Mouse (Mus musculus) urinary bladder, adult 2 months (tissue): ENCODE measurements around the gene Grik5. TPM values are rescaled to one million over a fixed set of nuclear protein-coding genes. Genes with fewer than 3 reads are reported as not detected.
A peak's percentile ranks its signal among the peaks of the same experiment; 100 is the strongest.

ENCODE experiments used
- DNase-seq: peaks from one replicate; pipeline ENCODE4 v3.0.0; 2022; ENCODE audit warnings: low spot score
- polyA plus RNA-seq: library from polyadenylated mRNA; depleted of rRNA; stranded (reverse); fragments of >200 nt; gene quantifications from 2 replicates; pipeline ENCODE4 v1.2.3, GENCODE M21; 2012; rRNA removed

Gene Grik5
- 30.7 and 34.7 TPM in 2 replicates for polyA plus RNA-seq

DNA sequence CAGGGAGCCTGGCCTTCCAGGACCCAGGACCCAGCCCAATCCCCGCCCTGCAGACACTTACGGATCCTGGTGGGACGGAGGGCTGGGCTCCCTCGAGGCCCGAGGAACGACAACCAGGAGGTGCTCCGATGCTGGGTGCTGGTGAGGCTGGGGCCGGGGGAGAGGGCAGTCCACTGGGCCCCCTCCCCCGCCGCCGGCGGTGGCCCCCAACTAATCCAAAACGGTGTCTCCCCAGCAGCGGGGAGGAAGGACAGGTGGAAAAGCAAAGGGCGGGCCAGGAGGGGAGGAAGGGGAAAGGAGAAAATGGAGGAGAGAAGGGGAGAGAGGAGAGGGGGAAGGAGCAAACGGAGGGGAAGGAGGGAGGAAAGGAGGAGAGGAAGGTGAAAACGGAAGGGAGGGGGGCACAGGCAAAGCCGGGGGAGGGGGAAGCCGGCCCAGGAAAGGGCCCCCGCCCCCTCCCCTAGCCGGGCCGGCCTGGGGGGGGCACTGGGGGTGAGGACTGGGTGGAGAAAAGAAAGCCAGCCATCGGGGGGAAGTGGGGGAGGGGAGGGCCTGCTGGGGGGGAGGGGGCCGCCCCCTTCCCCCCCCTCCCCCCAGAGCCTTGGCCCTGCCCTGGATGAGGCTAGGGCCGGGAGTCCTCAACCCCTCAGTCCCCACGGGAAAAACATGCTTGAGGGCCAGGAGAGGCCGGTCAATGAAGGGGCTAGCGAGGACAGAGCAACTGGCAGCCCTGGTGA lies at the start of gene Grik5, which contains the start of gene Zfp574:
Gene Grik5 (minus strand): TSS at position 368 of the 737 bp plus-strand sequence.
Gene Zfp574 (plus strand): TSS at position 589 of the 737 bp plus-strand sequence.
- no peak for DNase-seq

DNA sequence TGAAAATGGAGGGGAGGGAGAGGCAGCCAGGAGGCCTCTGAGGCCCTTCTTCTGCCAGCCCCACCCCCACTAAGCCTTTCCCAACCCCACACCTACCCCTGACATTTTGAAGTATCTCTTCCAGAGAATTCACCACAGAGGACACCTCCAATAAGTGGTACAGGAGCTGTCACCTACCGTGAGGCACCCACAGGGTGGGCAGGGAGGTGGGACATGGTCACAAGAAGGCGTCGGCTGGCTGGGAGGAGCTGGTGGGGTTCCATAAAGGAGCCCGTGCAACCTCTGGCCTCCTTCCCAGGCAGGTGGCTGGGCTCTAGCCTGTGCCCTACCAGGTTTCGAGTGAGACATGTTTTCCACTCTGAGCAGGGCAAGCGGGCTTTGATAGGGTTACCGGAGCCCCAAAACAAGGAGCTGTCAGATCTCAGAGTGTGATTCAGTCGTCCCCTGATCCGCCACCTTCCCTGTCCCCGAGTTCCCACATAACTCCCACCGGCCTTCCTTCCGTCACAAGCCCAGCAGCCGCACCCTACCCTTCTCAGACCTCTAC lies 49.2 kb upstream of the Grik5 start:
- peak; percentile 15 for DNase-seq

DNA sequence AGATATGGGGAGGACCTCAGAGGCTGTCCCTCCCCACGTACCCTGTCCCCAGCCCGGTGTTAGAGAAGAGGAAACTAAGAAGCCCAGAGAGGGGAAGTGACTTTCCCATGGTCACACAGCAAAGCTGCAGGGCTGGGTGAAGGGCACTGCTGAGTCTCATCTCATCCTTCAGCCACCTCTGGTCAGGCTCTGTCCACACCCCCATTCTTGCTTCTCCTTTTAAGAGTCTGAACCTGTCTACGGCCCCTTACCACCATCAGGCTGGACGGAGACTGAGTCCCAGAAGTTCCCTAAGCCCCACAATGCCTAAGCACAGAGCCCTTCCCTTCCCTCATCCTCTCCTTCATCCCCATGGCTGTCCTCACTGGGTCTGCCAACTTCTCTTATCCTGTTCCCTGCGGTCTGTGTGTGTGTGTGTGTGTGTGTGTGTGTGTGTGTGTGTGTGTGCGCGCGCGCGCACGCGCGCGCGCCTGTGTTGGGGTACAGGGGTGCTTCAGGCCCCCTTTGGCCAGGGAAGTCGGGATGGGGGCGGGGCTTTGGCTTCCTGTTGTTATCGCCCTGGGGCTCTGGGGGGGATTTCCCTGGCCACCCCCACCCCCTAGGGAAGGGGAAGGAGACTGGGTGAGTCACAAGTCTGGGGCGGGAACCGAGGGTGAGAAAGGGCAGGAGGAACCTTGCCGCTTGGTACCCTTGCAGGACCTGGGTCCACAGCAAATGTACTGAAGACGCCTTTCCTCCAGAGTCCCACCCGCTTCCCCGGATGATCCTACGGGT lies 48.1 kb upstream of the Grik5 start:
- peak; percentile 18 for DNase-seq

DNA sequence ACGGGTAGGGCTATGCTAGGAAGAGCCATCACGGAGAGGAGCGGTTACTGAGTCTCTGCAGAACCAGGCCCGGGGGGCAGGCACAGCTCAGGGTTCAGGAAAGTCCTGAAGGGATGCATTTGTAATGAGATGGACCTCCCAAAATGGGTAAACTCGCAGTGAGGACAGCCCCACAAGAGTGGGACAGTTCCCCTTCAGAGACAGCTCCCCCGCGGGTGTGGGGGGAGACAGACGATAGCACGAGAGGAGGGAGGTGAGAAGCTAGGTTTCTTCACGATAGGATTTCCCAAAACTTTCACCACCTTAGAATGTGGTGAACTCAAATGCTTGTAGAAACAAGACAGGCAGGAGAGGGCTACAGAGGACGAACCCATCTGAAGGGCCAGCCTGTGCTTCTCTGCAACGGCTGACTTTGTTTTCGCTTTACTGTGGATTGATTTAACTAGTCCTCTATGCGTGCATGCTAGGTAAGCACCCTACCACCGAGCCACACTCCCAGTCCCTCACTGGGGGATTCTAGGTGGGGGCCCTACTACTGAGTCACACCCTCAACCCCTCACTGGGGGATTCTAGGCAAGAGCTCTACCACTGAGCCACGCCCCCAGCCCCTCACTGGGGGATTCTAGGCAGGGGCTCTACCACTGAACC lies 40.9 kb upstream of the Grik5 start:
- peak; percentile 8 for DNase-seq

DNA sequence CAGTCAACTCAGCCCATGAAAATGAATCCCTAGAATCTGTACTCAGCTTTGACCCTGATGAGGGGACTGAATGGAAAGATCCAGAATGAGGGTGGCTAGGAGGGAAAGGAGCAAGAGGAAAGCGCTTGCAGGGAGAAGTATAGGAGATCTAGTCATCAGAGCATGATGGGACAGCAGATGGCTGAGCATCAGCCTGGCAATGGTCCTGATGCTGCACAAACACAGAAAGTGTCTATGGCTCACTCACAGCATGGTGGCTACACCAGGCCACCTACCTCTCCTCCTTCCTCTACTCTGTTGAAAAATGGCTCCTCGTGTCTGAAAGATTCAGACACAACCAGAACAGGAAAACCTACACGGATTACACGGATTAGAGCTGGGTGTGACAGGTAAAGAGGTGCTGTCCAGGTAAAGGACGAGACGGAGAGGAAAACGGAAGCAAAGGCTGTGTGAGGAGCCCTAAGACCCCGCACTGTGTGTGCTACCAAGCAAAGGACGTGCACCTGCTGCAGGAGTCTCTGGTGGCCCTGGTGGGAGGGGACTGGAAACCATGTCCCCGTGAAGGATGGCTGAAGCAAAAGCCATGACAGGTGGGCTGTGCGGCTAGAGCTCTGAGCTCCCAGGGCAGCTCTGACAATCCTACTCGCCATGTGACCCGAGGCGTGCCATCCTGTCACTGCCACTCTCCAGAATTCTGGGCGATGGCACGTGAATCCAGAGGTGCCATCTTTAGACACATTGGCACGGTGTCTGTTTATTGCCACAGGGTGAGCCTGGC lies 40.2 kb upstream of the Grik5 start:
- DNase-seq = peak; percentile 12

DNA sequence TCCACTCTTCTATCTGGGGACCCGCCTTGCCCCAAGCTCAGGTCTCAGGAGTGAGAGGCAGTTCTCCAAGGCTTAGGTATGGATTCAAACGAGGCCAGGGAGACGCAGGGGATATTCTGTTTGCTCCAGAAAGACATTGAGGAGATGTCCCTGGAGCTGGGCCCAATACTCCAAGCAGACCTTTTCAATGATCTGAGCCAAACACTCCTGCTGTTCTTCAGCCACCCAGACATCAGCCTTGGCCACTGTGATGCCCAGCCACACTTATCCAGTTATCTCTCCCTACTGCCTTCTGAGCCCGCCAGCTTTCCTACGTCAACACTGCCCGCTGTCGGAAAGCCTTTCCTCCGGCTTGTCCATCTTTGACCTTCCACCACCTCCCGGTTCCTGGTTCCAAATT lies 38.2 kb upstream of the Grik5 start:
- no peak for DNase-seq

DNA sequence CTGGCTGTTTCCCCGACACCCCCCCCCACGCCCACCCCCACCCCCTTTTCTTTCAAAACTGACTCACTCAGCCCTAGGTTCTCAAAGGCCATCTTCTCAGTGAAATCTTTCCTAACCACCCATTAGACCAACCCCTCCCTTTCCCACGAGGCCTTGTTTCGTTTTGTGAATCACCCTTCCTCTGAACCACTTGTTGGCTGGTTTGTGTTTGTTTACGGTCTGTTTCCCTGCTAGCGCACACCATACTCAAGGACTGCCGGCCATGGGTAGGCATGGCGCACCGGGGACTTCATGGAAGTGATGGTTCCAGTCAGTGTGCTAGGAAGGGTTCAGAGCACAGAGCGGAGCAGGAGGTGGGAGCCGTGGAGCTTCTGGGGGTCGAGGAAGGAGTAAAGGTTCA lies 37.2 kb upstream of the Grik5 start:
- DNase-seq = no peak

DNA sequence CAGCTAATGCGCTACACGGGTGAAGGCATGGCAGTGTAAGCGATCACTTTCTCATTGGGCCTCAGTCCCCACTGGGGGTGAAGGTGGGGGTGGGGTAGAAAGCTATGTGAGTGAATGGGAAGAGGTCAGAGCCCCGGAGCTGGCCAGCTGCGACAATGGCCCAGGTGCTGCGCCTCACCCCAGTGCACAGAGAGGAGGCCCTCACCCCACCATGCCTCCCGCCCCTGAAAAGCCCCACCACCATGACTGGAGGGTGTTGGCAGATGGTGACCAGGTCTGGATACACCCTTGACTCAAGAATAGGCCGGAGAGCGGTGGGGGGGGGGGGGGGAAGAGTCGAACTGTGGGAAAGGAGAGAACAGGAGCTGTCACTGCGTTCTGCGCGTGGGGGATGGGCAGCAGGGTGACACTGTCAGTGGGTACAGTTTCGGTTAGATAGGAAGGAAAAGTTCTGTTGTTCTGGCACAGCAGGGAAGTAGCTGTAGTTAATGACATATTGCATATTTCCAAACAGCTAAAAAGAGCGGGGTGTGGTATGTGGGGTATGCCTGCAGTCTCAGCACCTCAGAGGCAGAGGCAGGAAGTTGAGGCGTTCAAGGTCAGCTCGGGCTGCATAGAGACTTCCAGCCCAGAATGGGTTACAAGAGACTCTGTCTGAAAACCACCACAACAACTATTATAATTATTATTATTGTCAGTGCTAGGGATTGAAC lies 34.8 kb upstream of the Grik5 start:
- no peak for DNase-seq

DNA sequence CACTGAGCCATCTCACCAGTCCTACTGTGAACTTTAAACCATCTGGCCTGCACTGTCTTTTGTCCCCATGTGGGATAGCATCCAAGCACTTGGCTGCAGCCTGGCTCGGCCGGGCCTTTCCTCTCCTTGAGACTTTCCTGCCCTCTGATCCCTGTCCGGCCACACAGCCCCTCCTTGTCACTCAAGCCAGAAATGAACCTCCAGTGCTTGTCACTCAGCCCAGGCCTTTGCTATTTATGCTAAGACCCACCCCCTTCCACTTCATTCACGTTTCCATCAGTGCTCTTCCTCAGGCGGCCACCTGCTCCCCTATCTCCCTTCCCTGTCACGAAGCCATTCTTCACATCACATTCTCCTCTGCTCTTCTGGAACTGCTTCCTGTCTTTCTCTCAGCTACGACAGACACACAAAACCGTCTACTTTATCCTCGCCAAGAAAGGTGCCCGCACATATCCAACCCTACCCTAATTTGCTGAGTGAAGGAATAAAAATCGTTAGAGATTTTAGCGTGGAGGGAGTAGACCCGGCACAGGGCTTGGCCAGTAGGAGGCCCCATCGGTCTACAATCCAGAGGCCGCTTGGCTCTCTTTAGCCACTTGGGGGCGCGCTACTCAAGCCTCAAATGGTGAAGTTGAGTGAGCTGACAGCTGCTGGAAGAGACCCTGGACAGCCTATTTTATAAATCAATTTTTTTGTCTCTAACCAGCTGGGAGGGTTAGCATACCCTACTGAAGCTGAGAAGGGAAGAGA lies 33.4 kb upstream of the Grik5 start:
- no peak for DNase-seq

DNA sequence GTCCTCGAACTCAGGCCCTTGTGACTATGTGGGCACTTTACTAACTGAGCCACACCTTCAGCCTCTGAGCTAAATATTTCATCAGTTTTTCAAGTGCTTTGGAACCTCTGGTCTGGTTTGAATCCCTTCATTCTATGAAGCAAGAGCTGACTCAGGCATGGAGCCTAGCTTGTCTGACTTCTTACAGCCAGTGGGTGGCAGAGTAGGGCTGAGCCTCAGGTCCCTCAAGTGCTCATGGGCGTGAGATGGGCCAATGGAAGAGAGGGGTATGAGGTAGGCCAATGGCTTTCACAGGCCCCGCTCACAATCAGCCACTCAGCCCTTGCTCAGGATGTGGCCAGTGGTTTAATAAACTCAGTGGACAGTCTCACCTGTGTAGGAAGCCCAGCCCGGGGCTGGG lies 27.4 kb upstream of the Grik5 start:
- no peak for DNase-seq

DNA sequence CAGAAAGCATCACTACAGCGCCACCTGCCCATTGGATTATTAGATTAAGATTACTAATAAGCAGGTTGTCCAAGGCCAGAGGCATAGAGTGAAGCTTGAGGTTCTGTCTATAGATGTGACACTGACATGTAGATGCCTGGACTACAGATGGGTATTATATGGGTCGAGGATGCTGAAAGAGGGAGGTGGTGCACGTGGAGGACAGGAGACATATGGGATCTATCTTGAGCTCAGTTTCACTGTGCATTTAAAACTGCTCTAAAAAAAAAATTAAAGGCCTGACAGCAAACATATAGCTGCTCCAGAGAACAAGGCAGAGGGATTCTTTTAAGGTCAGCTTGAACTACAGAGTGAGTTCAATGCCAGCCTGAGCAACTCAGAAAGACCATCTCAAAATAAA lies 26.0 kb upstream of the Grik5 start:
- no peak for DNase-seq

DNA sequence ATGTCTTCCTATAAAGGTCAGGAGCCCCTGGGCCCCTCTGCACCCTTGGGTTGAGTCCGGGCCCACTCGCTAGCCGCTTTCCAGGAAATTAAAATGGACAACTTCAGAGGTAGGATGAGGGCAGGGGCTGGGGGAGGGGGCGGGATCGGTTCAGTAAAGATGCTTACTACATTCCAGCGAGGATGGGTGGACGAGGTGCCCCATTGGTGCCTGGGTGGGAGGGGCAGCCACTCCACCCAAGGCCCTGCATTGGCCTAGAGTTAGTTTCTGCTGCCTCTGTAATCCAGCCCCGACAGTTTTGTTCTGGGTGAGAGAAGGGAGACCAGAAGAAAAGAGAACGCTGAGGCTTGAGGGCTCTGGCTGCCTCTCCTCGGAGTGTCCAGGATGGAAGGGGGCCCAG lies 17.7 kb upstream of the Grik5 start:
- DNase-seq = no peak

DNA sequence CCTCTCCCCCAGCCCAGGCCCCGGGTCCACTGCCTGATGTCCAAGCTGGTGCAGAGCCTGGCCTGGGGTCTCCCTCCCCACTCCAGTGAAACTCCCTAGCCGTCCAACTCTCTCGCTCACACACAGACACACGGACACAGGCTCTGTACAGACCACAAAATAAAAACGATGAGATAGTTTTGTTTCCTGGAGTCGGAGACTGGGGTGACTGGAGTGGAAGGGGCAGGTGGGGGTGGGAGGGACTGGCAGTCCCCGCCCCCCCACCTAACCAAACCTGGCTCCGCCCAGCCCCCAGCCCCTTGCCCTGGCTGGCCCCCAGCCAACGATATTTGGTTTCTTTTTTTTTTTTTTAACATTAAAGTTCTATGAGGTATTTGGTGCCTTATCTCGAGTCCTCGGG lies 16.8 kb upstream of the Grik5 start:
- no peak for DNase-seq

DNA sequence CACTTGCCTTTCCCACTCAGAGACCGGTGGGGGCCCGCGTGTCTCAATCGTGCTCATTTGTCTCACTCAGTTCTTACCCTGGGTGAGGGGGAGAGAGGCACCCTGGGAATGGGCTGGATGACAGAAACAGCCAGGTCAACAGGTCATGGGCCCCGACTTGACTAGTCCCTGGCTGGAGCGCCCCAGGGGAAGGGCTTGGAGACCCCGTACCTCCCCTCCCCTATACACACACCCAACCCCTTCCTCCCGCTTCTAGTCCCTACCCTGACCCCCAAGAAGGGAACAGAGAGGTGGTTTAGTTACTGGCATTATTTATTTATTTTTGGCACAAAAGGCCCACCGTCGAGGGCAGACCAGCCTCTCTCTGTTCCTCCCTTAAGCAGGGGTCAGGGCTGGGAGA lies 16.4 kb upstream of the Grik5 start:
- DNase-seq = no peak

DNA sequence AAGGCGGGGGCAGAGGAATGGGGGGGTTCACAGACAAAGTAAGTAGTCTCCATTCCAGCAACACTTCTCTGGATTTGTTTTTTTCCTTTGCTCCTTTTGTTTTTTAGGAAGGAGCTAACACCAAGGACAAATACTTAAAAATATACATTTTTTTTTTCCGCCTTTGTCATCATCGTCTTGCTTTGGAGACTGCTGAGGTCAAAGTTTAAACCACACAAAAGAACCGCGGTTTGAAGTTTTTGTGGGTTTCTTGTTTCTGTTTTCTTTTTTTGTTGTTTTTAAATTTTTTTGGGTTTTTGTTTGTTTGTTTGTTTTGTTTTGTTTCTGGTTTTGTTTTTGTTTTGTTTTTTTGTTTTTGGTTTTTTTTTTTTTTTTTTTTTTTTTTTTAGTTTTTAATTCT lies 15.8 kb upstream of the Grik5 start:
- DNase-seq = no peak

DNA sequence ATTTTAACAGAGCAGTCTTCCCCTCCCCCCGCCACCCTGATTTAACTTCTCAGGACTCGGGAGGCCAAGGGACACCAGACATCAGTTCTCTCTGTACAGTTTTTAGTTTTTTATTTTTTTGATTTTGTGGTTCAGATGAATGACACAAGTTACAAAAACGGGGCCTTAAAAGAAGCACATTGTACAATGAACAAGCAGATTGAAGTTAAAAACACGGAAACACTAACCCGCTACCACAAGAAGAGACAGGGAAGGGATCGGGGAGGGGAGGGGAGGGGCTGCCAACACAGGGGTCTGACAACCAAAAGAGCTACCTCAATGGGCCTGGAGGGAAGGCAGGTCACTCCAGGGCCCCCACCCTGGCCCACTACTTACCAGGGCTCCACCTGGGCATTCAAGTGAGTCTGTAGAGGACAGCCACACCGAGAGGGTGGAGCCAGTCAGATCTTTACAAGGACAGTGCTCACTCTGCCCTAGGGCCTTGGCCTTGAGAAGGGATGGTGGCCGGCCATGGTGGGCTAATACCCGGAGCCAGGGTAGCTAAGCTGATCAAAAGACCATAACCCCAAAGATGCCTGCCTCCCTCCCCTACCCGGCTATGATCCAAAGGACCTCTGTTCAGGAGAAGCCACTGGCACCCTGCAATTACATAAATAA lies 15.2 kb upstream of the Grik5 start:
- DNase-seq = no peak

DNA sequence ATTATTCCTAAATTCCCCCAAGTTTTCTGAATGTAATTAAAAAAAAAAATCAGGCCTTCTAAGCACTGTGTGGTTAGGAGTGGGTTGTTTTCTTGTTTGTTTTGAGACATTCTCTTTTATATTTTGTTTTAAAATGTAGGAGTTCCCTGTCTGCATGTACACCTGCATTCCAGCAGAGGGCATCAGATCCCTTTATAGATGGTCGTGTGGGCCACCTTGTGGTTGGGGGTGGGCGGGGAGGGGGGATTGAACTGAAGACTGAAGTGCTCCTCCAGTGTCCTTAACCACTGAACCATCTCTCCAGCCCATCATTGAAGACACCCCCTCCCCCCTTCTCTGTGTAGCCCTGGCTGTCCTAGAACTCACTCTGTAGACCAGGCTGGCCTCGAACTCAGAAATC lies 14.5 kb upstream of the Grik5 start:
- no peak for DNase-seq

DNA sequence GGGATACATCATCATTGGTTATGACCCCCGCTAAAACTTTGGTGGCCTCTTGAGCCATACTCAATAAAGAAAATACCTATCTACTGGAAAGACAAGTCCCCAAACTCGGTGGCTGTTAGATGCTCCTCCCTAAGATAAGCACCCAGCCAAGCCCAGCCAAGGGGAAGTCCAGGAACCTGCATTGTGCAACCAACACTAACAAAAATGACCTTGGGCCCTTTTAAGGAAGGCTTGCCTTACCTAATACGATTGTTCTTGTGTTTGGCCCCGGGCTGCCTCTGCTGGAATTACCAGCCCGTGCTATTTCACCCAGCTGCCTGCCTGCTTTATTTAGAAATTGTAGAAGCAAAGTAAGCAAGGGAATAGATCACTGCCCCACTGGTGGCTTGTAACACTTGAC lies 12.5 kb upstream of the Grik5 start:
- DNase-seq = no peak

DNA sequence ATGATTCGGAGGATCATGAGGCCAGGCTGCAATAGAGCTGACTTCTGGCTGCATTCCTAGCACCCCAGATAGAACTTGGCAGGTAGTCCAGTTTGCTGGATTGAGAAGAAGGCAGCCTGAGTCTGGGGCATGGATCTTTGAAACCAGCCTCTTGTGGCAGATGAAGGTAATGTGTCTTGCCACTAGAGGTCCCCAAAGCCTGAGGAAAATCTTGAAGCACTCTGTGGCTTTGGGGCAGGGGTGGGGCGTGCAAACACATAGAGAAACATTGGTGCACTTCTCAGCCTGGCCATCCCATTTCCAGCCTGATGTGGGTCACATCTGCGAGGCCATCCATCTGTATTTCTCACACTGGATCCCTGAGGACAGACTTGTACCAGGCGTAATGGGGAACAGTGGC lies 10.4 kb upstream of the Grik5 start:
- no peak for DNase-seq

DNA sequence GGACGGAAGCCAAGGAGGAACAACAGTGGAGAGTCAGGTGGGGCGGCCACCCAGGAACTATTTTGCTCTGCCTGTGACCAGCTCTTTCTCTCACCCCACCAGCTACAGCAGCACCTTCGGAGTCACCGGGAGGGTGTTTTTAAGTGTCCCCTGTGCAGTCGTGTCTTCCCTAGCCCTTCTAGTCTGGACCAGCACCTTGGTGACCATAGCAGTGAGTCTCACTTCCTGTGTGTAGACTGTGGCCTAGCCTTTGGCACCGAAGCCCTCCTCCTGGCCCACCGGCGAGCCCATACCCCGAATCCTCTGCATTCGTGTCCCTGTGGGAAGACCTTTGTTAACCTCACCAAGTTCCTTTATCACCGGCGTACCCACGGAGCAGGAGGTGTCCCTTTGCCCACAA lies 8.3 kb upstream of the Grik5 start:
- DNase-seq = no peak
